22 mouse cellular contexts compared by ENCODE assay signal in genomic region chr2:58179056-58179455, GRCm38 (mm10). TPM values are rescaled to one million over a fixed set of nuclear protein-coding genes. Genes with fewer than 3 reads are reported as not detected.
DNase-seq lines count a peak whose midpoint lies in the region; ATAC-seq lines count a peak whose summit lies in the region.
"Had no signal": no experiment of that assay in that cellular context is flagged by ENCODE, and none has a peak within 500 bp of the region (broad histone marks: within the 10 kb centered on the region; RNA-seq: fewer than 3 reads in every experiment).

No protein-coding gene starts in this region.

- peak; percentile 80 for ATAC-seq in CD4-positive, CD25-positive, alpha-beta regulatory T cell, adult 4 months
- peak; percentile 28 for ATAC-seq in granulocyte monocyte progenitor cell, adult 5-6 weeks (replicated peaks; ENCODE audit: poor library complexity, severe bottlenecking)
- ATAC-seq in hindbrain, embryonic 11.5 days (ENCODE audit: low FRiP score) = no peak
- ATAC-seq: forebrain, postnatal 0 days had no signal

- H3K4me1 ChIP-seq in hindbrain, embryonic 11.5 days (replicated peaks; ENCODE audit: control insufficient read depth, insufficient read depth, low read length) = no peaks in the 10 kb centered on the region
- H3K4me1 ChIP-seq: embryonic facial prominence, embryonic 12.5 days; stomach, embryonic 15.5 days had no signal

- no peaks in the 10 kb centered on the region for H3K36me3 ChIP-seq in hindbrain, embryonic 11.5 days (ENCODE audit: control insufficient read depth, insufficient read depth, low read length)
- H3K36me3 ChIP-seq: embryonic facial prominence, embryonic 12.5 days; hindbrain, embryonic 15.5 days; limb, embryonic 15.5 days; midbrain, embryonic 12.5 days; stomach, embryonic 15.5 days had no signal

- H3K27me3 ChIP-seq in hindbrain, embryonic 11.5 days (ENCODE audit: control insufficient read depth, insufficient read depth, low read length) = no peaks in the 10 kb centered on the region
- H3K27me3 ChIP-seq: embryonic facial prominence, embryonic 12.5 days; hindbrain, embryonic 15.5 days; limb, embryonic 15.5 days; midbrain, embryonic 12.5 days; stomach, embryonic 15.5 days had no signal

- H3K9me3 ChIP-seq in hindbrain, embryonic 11.5 days (ENCODE audit: control insufficient read depth, low read length) = no peaks in the 10 kb centered on the region
- H3K9me3 ChIP-seq: embryonic facial prominence, embryonic 12.5 days; hindbrain, embryonic 15.5 days; limb, embryonic 15.5 days; midbrain, embryonic 12.5 days; stomach, embryonic 15.5 days had no signal

- DNase-seq in naive thymus-derived CD4-positive, alpha-beta T cell, adult 2 months (ENCODE audit: low read depth) = peak; percentile 89
- DNase-seq in thymus, postnatal 36 days = peak; percentile 35 to 48
- DNase-seq in hindbrain, embryonic 11.5 days (ENCODE audit: low spot score) = no peak
- DNase-seq in layer of hippocampus, postnatal 10 days (ENCODE audit: low spot score in 2 of 2) = no peak
- DNase-seq in kidney, adult 11 months = no peak
- DNase-seq: adrenal gland, postnatal 14 days; cerebellum, adult 8-10 months; forebrain, postnatal 0 days; gastrocnemius, adult 2 months; heart, adult 11 months; kidney, adult 2 months; kidney, postnatal 25 days; lung, adult 2 months; lung, postnatal 36 days; right cerebral cortex, adult 18-20 months had no signal

- no peak overlapping the region for H3K9ac ChIP-seq in hindbrain, embryonic 11.5 days (ENCODE audit: low read depth, low read length)
- H3K9ac ChIP-seq: embryonic facial prominence, embryonic 12.5 days; forebrain, postnatal 0 days; hindbrain, embryonic 15.5 days; limb, embryonic 15.5 days; midbrain, embryonic 12.5 days; stomach, embryonic 15.5 days had no signal

- H3K27ac ChIP-seq in hindbrain, embryonic 11.5 days (ENCODE audit: low read depth, low read length) = no peak overlapping the region
- H3K27ac ChIP-seq: embryonic facial prominence, embryonic 12.5 days; gastrocnemius, adult 2 months; hindbrain, embryonic 15.5 days; limb, embryonic 15.5 days; midbrain, embryonic 12.5 days; stomach, embryonic 15.5 days had no signal

- H3K4me3 ChIP-seq in hindbrain, embryonic 11.5 days (ENCODE audit: low read depth, low read length) = no peak overlapping the region
- H3K4me3 ChIP-seq: embryonic facial prominence, embryonic 12.5 days; gastrocnemius, adult 2 months; hindbrain, embryonic 15.5 days; limb, embryonic 15.5 days; midbrain, embryonic 12.5 days; stomach, embryonic 15.5 days had no signal

- no peak overlapping the region for H3K4me2 ChIP-seq in hindbrain, embryonic 11.5 days (replicated peaks; ENCODE audit: low read depth, low read length)
- H3K4me2 ChIP-seq: embryonic facial prominence, embryonic 12.5 days; hindbrain, embryonic 15.5 days; limb, embryonic 15.5 days; midbrain, embryonic 12.5 days; stomach, embryonic 15.5 days had no signal

- WGBS in hindbrain, embryonic 11.5 days = 76% methylated on average over 1 of the region's 1 CpGs

RNA-seq across cellular contexts. Expression of gene Cytip, which starts 16.3 kb away (rescaled TPM):
- 100 to 1,000 TPM; 430 to 456 TPM for polyA plus RNA-seq in CD4-positive, CD25-positive, alpha-beta regulatory T cell, adult 4 months (2017; shearing (Covaris generic))
- total RNA-seq in granulocyte monocyte progenitor cell, adult 5-6 weeks (2014; fragmentation: Nextera tagmentation) = 7.4 and 15.5 TPM in 2 replicates
- 27.2 and 47.7 TPM in 2 replicates for total RNA-seq in granulocyte monocyte progenitor cell, adult 5-6 weeks (2017)
- 0.11 and 0.20 TPM in 2 replicates for polyA plus RNA-seq in hindbrain, embryonic 11.5 days (2014; fragmentation: Nextera tagmentation; extraction: Ambion mirVana)
- total RNA-seq in layer of hippocampus, postnatal 10 days (2021) = under 1 TPM; 0.13 to 0.30 TPM

Comparison
In these comparisons a context has a peak if more than half of its experiments do, and no peak if none do; other contexts are left out.
1. DNase-seq: peak in naive thymus-derived CD4-positive, alpha-beta T cell, adult 2 months (single experiment) and thymus, postnatal 36 days (2 of 2); none in hindbrain, embryonic 11.5 days (single experiment), layer of hippocampus, postnatal 10 days (0 of 2) and kidney, adult 11 months (single experiment).
2. RNA of gene Cytip, which starts 16.3 kb away (total RNA-seq): 7.4 to 47.7 TPM in granulocyte monocyte progenitor cell, adult 5-6 weeks; 0.13 to 0.30 TPM in layer of hippocampus, postnatal 10 days; every median in the first group is over 4 times any median in the second.